Mouse (Mus musculus) adipocyte (in vitro differentiated cells): ENCODE results near the gene Was.
"Not testable (repeated sequence)": the region's sequence is repeated elsewhere in the genome, so short reads cannot be mapped to it uniquely, and the experiment has no call there.

ENCODE experiments used
- DNase-seq: peaks from one replicate; pipeline ENCODE4 v3.0.0-alpha.2; 2016; ENCODE audit warnings: low spot score

The Was gene

GRCm38 (mm10) chrX:8073881-8074429 is 16.3 kb downstream of the Was start:
- DNase-seq = no peak

DNA sequence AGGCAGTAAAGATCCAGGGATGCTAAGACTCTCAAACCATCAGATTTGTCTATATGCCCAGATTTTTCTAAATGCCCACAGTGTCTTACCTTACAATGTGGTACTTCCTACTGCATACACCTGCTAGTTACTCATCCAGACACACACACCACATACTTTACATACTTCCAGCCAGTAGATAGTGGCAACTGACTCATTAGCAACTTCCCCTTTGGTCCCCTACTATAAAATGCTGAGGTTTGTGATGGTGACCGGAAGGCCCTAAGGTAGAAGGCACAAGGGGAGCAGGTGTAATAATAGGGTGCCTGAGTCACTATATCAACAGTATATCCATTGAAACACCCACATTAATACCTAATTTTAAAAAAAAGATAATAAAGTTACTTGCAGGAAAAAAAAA is 21.1 kb downstream of the Was start:
- DNase-seq = no peak

- DNase-seq = not testable (repeated sequence)
Observed at GRCm38 (mm10) chrX:8051044-8051781, 39.1 kb downstream of the Was start.

DNA sequence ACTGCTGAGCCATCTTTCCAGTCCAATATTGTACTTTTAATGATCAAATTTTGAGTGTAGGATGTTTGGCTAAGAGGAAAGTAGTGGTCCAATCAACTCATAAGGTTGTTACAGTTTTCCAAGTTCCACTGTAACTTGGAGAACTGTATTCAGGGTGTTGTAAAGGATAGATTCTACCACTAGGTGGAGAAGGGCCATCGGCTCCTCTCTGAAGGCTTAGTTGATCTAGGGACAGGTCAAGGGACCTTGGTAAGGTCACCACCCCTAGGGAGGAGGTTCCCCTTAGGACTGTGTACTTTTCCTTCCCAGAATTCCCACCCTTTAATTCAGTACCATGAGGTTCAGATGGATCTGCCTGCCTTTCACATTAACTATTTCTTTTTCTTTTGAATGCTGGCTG is 57.3 kb downstream of the Was start:
- DNase-seq = no peak
